Mouse (Mus musculus) layer of hippocampus, adult 2 months (tissue): ENCODE data around the gene Yod1. TPM values are rescaled to one million over a fixed set of nuclear protein-coding genes. Genes with fewer than 3 reads are reported as not detected.

Source experiments
- DNase-seq, 2 experiments: peaks; one replicate each; pipeline ENCODE4 v3.0.0; 2022; ENCODE audit warnings: low spot score in 2 of 2
- H3K27ac ChIP-seq: fragments of 200-600 bp; 2 replicates; pipeline ENCODE4 v1.8.1; 2022
- H3K4me3 ChIP-seq: fragments of 200-600 bp; 2 replicates; pipeline ENCODE4 v1.8.1; 2022; ENCODE audit warnings: mild to moderate bottlenecking
- CTCF ChIP-seq: fragments of 200-600 bp; conservative IDR thresholded peaks from 2 replicates; pipeline ENCODE4 v1.8.1; 2022; ENCODE audit warnings: antibody characterized with exemption, mild to moderate bottlenecking, moderate library complexity
- total RNA-seq, 2 experiments: library from RNA; stranded (reverse); gene quantifications; 2 replicates each; pipeline ENCODE4 v1.2.3; 2021

The Yod1 gene
- total RNA-seq, 2 experiments from 2014 or later, result 17.9 to 18.0 TPM

- no peak overlapping the region for H3K4me3 ChIP-seq
- no peak for DNase-seq
- no peak overlapping the region for H3K27ac ChIP-seq
- no peak for TF ChIP-seq CTCF
Measured at GRCm38 (mm10) chr1:130761597-130761996, 44.5 kb downstream of the Yod1 start.

GRCm38 (mm10) chr1:130762045-130762760, 45.1 kb downstream of the Yod1 start:
- no peak for DNase-seq
- Histone ChIP-seq H3K4me3 (no peak overlapping the region), H3K27ac (no peak overlapping the region)
- no peak for TF ChIP-seq CTCF

GRCm38 (mm10) chr1:130764027-130764461, 46.9 kb downstream of the Yod1 start:
- no peak overlapping the region for H3K4me3 ChIP-seq
- no peak for DNase-seq
- H3K27ac ChIP-seq, result no peak overlapping the region
- no peak for TF ChIP-seq CTCF

GRCm38 (mm10) chr1:130767066-130767465, 49.9 kb downstream of the Yod1 start:
- no peak for TF ChIP-seq CTCF
- no peak overlapping the region for H3K27ac ChIP-seq
- no peak overlapping the region for H3K4me3 ChIP-seq
- DNase-seq, result no peak

- no peak for TF ChIP-seq CTCF
- no peak overlapping the region for H3K27ac ChIP-seq
- H3K4me3 ChIP-seq, result no peak overlapping the region
- DNase-seq, result no peak
Measured at GRCm38 (mm10) chr1:130769925-130770324, 52.8 kb downstream of the Yod1 start.

GRCm38 (mm10) chr1:130770487-130770886, 53.4 kb downstream of the Yod1 start:
- Histone ChIP-seq H3K4me3 (no peak overlapping the region), H3K27ac (no peak overlapping the region)
- TF ChIP-seq CTCF, result no peak
- DNase-seq, result no peak

- no peak overlapping the region for H3K27ac ChIP-seq
- H3K4me3 ChIP-seq, result no peak overlapping the region
- no peak for DNase-seq
- no peak for TF ChIP-seq CTCF
Measured at GRCm38 (mm10) chr1:130770981-130771494, 53.9 kb downstream of the Yod1 start.

Other genes with a start within 250 kb of the Yod1 start
- gene Zp3r, start 87.7 kb upstream of the Yod1 start, total RNA-seq, result not detected
- gene C4bp, start 55.7 kb upstream of the Yod1 start, total RNA-seq, result under 1 TPM; 0.38 to 0.66 TPM
- gene Gm29427, start 1.5 kb upstream of the Yod1 start, total RNA-seq, result not detected
- gene Pfkfb2, start 11.9 kb downstream of the Yod1 start, total RNA-seq, result 10 to 100 TPM; 45.6 to 51.7 TPM
- gene AA986860, start 14.6 kb downstream of the Yod1 start, total RNA-seq, result 1 to 10 TPM; 1.4 to 1.6 TPM
- gene Fcamr, start 83.6 kb downstream of the Yod1 start, total RNA-seq, result not detected
- gene Pigr, start 109.4 kb downstream of the Yod1 start, total RNA-seq, result not detected
- gene Fcmr, start 148.3 kb downstream of the Yod1 start, total RNA-seq, result under 1 TPM in 1 of 2 experiments, not detected in 1; 0.59 TPM
- not detected for gene Il24, start 170.1 kb downstream of the Yod1 start, total RNA-seq
- gene Il20, start 194.1 kb downstream of the Yod1 start, total RNA-seq, result not detected
- gene Il19, start 222.8 kb downstream of the Yod1 start, total RNA-seq, result not detected